Mouse (Mus musculus): ENCODE measurements around the gene Chrm3. TPM values are rescaled to one million over a fixed set of nuclear protein-coding genes. Genes with fewer than 3 reads are reported as not detected.
"Not testable (repeated sequence)": the region's sequence is repeated elsewhere in the genome, so short reads cannot be mapped to it uniquely, and the experiment has no call there.

Chrm3 gene
- total RNA-seq, 1 experiment from 2014 or later: not detected

- peak; percentile 100 for ATAC-seq (replicated peaks; ENCODE audit: low read depth, poor library complexity, severe bottlenecking)
Measured at GRCm38 (mm10) chr13:9846543-9847434, 513.9 kb downstream of the Chrm3 start.

- ATAC-seq (replicated peaks; ENCODE audit: low read depth, poor library complexity, severe bottlenecking): not testable (repeated sequence)
Measured at GRCm38 (mm10) chr13:9834146-9834679, 526.4 kb downstream of the Chrm3 start.

- ATAC-seq (replicated peaks; ENCODE audit: low read depth, poor library complexity, severe bottlenecking): peak; percentile 69; the same call in 1 of the 2 replicates
Measured at GRCm38 (mm10) chr13:9826227-9826626, 534.4 kb downstream of the Chrm3 start.

Measured in common myeloid progenitor, adult 5-6 weeks (primary cell).